Mouse (Mus musculus) stomach, postnatal 0 days (tissue): ENCODE results near the gene Akip1. TPM values are rescaled to one million over a fixed set of nuclear protein-coding genes. Genes with fewer than 3 reads are reported as not detected.

Experiments used
- ATAC-seq: fragments of 200-750 bp; cut with Nextera tagmentation; 2 replicates; pipeline ENCODE4 v1.8.0; 2017; ENCODE audit not compliant: low FRiP score, low TSS enrichment
- DNase-seq: peaks from one replicate; pipeline ENCODE4 v3.0.0-alpha.2; 2016; ENCODE audit warnings: low spot score
- H3K27ac ChIP-seq: fragments of 300-500 bp; sonication (generic); replicated peaks from 2 replicates; pipeline ENCODE4 v1.5.1; 2014; ENCODE audit warnings: mild to moderate bottlenecking, control low read depth
- H3K27me3 ChIP-seq: fragments of 300-500 bp; sonication (generic); 2 replicates; pipeline ENCODE4 v1.6.1; 2014; ENCODE audit warnings: low read length; ENCODE audit not compliant: control insufficient read depth, insufficient read depth
- H3K36me3 ChIP-seq: fragments of 300-500 bp; sonication (generic); 2 replicates; pipeline ENCODE4 v1.6.1; 2014; ENCODE audit warnings: low read length, mixed read lengths; ENCODE audit not compliant: control insufficient read depth, insufficient read depth
- H3K4me1 ChIP-seq: fragments of 300-500 bp; sonication (generic); replicated peaks from 2 replicates; pipeline ENCODE4 v1.6.1; 2014; ENCODE audit warnings: antibody characterized with exemption; ENCODE audit not compliant: control insufficient read depth, insufficient read depth
- H3K4me2 ChIP-seq: fragments of 300-500 bp; sonication (generic); replicated peaks from 2 replicates; pipeline ENCODE4 v1.6.1; 2014; ENCODE audit warnings: low read depth, mild to moderate bottlenecking, control low read depth, moderate library complexity
- H3K4me3 ChIP-seq: fragments of 300-500 bp; sonication (generic); 2 replicates; pipeline ENCODE4 v1.5.1; 2014; ENCODE audit warnings: low read depth, low read length, control low read depth
- H3K9ac ChIP-seq: fragments of 300-500 bp; sonication (generic); 2 replicates; pipeline ENCODE4 v1.6.1; 2014; ENCODE audit warnings: mild to moderate bottlenecking, low read length, control low read depth, mixed read lengths
- H3K9me3 ChIP-seq: fragments of 300-500 bp; sonication (generic); 2 replicates; pipeline ENCODE4 v1.6.1; 2016; ENCODE audit warnings: low read length; ENCODE audit not compliant: control insufficient read depth
- CTCF ChIP-seq: IDR thresholded peaks from 2 replicates; pipeline ENCODE4 v1.5.1; 2016; ENCODE audit warnings: antibody characterized with exemption, low read depth, mild to moderate bottlenecking, moderate library complexity
- EP300 ChIP-seq: optimal IDR thresholded peaks from 2 replicates; pipeline ENCODE3; 2016; ENCODE audit warnings: antibody characterized with exemption
- WGBS: fragments of 180-500 bp; shearing (Covaris S2); extraction: QIAGEN DNeasy Blood & Tissue Kit; methylation state at CpG from one replicate; pipeline ENCODE4 v1.1.7; 2014; 5-methylcytosine and 5-hydroxymethylcytosine counted together
- polyA plus RNA-seq: library from polyadenylated mRNA; unstranded; fragments of >200 nt; fragmentation: Nextera tagmentation; extraction: Ambion mirVana; gene quantifications from 2 replicates; pipeline ENCODE4 v1.2.1, GENCODE M21; 2015

The Akip1 gene
- polyA plus RNA-seq, 1 experiment from 2014 or later: 36.8 TPM

- TF ChIP-seq CTCF (no peak), EP300 (no peak)
- peaks cover 2% of the 10 kb centered on the region; the same call in 1 of the 2 replicates for H3K4me1 ChIP-seq
- H3K27ac ChIP-seq: no peak overlapping the region
- WGBS: 64% methylated on average over 5 of the region's 5 CpGs
- ATAC-seq (no peak), DNase-seq (no peak)
- peak overlapping the region; percentile 78; the same call in 1 of the 2 replicates for H3K4me3 ChIP-seq
- no peaks in the 10 kb centered on the region for H3K27me3 ChIP-seq
- H3K9me3 ChIP-seq: no peaks in the 10 kb centered on the region
- H3K36me3 ChIP-seq: no peaks in the 10 kb centered on the region
- peak overlapping the region; percentile 86 for H3K4me2 ChIP-seq
- 0 out of 2 replicates have a peak overlapping the region, but pooled peaks have one; percentile 18 for H3K9ac ChIP-seq
Measured at GRCm38 (mm10) chr7:109669426-109670170, 33.9 kb upstream of the Akip1 start.

- Histone ChIP-seq H3K4me2 (peak overlapping the region; percentile 86), H3K9ac (peak overlapping the region; percentile 86), H3K36me3 (no peaks in the 10 kb centered on the region), H3K4me3 (peak overlapping the region; percentile 78), H3K27ac (peak overlapping the region; percentile 95), H3K27me3 (no peaks in the 10 kb centered on the region), H3K9me3 (no peaks in the 10 kb centered on the region), H3K4me1 (peaks cover 2% of the 10 kb centered on the region; the same call in 1 of the 2 replicates)
- DNase-seq: peak; percentile 79
- TF ChIP-seq EP300 (peak; percentile 85), CTCF (no peak)
- WGBS: under 1% methylated on average over 36 of the region's 44 CpGs
- ATAC-seq: peak; percentile 94
Measured at GRCm38 (mm10) chr7:109671581-109672471, 31.7 kb upstream of the Akip1 start.

GRCm38 (mm10) chr7:109674944-109675628, 28.4 kb upstream of the Akip1 start:
- H3K9ac ChIP-seq: no peak overlapping the region
- no peaks in the 10 kb centered on the region for H3K9me3 ChIP-seq
- H3K4me2 ChIP-seq: no peak overlapping the region
- H3K4me1 ChIP-seq: 0 out of 2 replicates have a peak, but pooled peaks cover 2% of the 10 kb centered on the region
- DNase-seq: no peak
- no peak for ATAC-seq
- H3K36me3 ChIP-seq: no peaks in the 10 kb centered on the region
- no peaks in the 10 kb centered on the region for H3K27me3 ChIP-seq
- H3K4me3 ChIP-seq: no peak overlapping the region
- 0 out of 2 replicates have a peak overlapping the region, but pooled peaks have one; percentile 20 for H3K27ac ChIP-seq
- TF ChIP-seq CTCF (no peak), EP300 (no peak)
- WGBS: 29% methylated on average over 4 of the region's 4 CpGs

- WGBS: 93% methylated on average over 2 of the region's 2 CpGs
- H3K27ac ChIP-seq: no peak overlapping the region
- no peak overlapping the region for H3K4me2 ChIP-seq
- ATAC-seq (no peak), DNase-seq (no peak)
- H3K27me3 ChIP-seq: no peaks in the 10 kb centered on the region
- no peak overlapping the region for H3K9ac ChIP-seq
- TF ChIP-seq CTCF (peak; percentile 39), EP300 (no peak)
- no peaks in the 10 kb centered on the region for H3K4me1 ChIP-seq
- H3K9me3 ChIP-seq: no peaks in the 10 kb centered on the region
- no peak overlapping the region for H3K4me3 ChIP-seq
- no peaks in the 10 kb centered on the region for H3K36me3 ChIP-seq
Measured at GRCm38 (mm10) chr7:109680284-109680683, 23.2 kb upstream of the Akip1 start.

GRCm38 (mm10) chr7:109680879-109681278, 22.6 kb upstream of the Akip1 start:
- no peak overlapping the region for H3K9ac ChIP-seq
- H3K27ac ChIP-seq: no peak overlapping the region
- 93% methylated on average over 1 of the region's 1 CpGs for WGBS
- no peaks in the 10 kb centered on the region for H3K4me1 ChIP-seq
- TF ChIP-seq CTCF: no peak
- TF ChIP-seq EP300: no peak
- H3K36me3 ChIP-seq: no peaks in the 10 kb centered on the region
- DNase-seq: no peak
- H3K27me3 ChIP-seq: no peaks in the 10 kb centered on the region
- no peaks in the 10 kb centered on the region for H3K9me3 ChIP-seq
- no peak overlapping the region for H3K4me3 ChIP-seq
- no peak for ATAC-seq
- H3K4me2 ChIP-seq: no peak overlapping the region
